Mouse (Mus musculus) testis, adult 2 months (tissue): ENCODE data around the gene Vars2.
A peak's percentile ranks its signal among the peaks of the same experiment; 100 is the strongest.

Source experiments
- CTCF ChIP-seq: fragments of 200-500 bp; IDR thresholded peaks from 2 replicates; pipeline ENCODE4 v1.5.1; 2012; ENCODE audit warnings: low read depth, mild to moderate bottlenecking, inconsistent platforms, low read length, moderate library complexity; ENCODE audit not compliant: control insufficient read depth, insufficient read depth, insufficient replicate concordance
- POLR2A ChIP-seq: fragments of 200-500 bp; IDR thresholded peaks from 2 replicates; pipeline ENCODE4 v1.6.1; 2012; ENCODE audit warnings: low read depth, mild to moderate bottlenecking, inconsistent platforms, low read length, moderate library complexity; ENCODE audit not compliant: control insufficient read depth

GRCm38 (mm10) chr17:35633992-35634391 lies 33.4 kb downstream of the Vars2 start:
- TF ChIP-seq CTCF (peak; percentile 29; the same call in 1 of the 2 replicates), POLR2A (no peak)
